Mouse (Mus musculus) ovary, adult 10 weeks (tissue): ENCODE measurements around the gene Mios. TPM values are rescaled to one million over a fixed set of nuclear protein-coding genes. Genes with fewer than 3 reads are reported as not detected.

Source experiments
- polyA plus RNA-seq: library from polyadenylated mRNA; stranded (reverse); fragments of 350-450 nt; fragmentation: Illumina TruSeq; extraction: RNeasy Lipid Tissue Mini Kit (QIAGEN cat#74804); gene quantifications from one replicate; pipeline ENCODE4 v1.2.3, GENCODE M21; 2014

Mios gene
- polyA plus RNA-seq: 49.5 TPM

GRCm38 (mm10) chr6:8209047-8209865, at the start of gene Mios:
TSS of gene Mios (plus strand) at chr6:8209222.

GRCm38 (mm10) chr6:8192517-8192916, 16.5 kb upstream of the Mios start, which contains the start of gene Col28a1:
TSS of gene Col28a1 (minus strand) at chr6:8192617.

GRCm38 (mm10) chr6:8259004-8259666, 50.1 kb downstream of the Mios start, which contains the start of the genes Rpa3, Umad1 and Gm45062:
TSS of gene Rpa3 (minus strand) at chr6:8259173.
TSS of gene Umad1 (plus strand) at chr6:8259288.
TSS of gene Gm45062 (plus strand) at chr6:8259450.

Other genes starting within 250 kb of the Mios start
- gene Col28a1, start 16.6 kb upstream of the Mios start, polyA plus RNA-seq: 1.3 TPM
- 91.5 TPM for gene Rpa3, start 50.0 kb downstream of the Mios start, polyA plus RNA-seq
- 25.7 TPM for gene Umad1, start 50.1 kb downstream of the Mios start, polyA plus RNA-seq
- gene Gm45062, start 50.2 kb downstream of the Mios start, polyA plus RNA-seq: 26.3 TPM